Mouse (Mus musculus) CH12.LX (cell line): ENCODE measurements around the gene Rfx4.

Experiments
- CHD2 ChIP-seq: IDR thresholded peaks from 2 replicates; pipeline ENCODE4 v1.6.1; 2011; ENCODE audit warnings: low read length, improper control_type of control experiment
- CTCF ChIP-seq, 2 experiments: IDR thresholded peaks in 1 of 2; conservative IDR thresholded peaks in 1 of 2; 2 replicates each; pipeline ENCODE4 v1.5.1; 2011 to 2012; ENCODE audit warnings: low read depth in 2 of 2, low read length in 2 of 2, improper control_type of control experiment in 1 of 2, inconsistent platforms in 1 of 2, mild to moderate bottlenecking in 1 of 2, moderate library complexity in 1 of 2
- E2F4 ChIP-seq: IDR thresholded peaks from 2 replicates; pipeline ENCODE4 v1.6.1; 2011; ENCODE audit warnings: low read depth, low read length, improper control_type of control experiment; ENCODE audit not compliant: insufficient replicate concordance
- GABPA ChIP-seq: IDR thresholded peaks from 2 replicates; pipeline ENCODE4 v1.6.1; 2012; ENCODE audit warnings: low read depth, low read length, improper control_type of control experiment, inconsistent platforms; ENCODE audit not compliant: insufficient replicate concordance
- HCFC1 ChIP-seq: IDR thresholded peaks from 2 replicates; pipeline ENCODE4 v1.6.1; 2012; ENCODE audit warnings: low read depth, mild to moderate bottlenecking, inconsistent platforms, low read length, improper control_type of control experiment
- MAFK ChIP-seq: IDR thresholded peaks from 2 replicates; pipeline ENCODE4 v1.6.1; 2011; ENCODE audit warnings: low read length, improper control_type of control experiment; ENCODE audit not compliant: insufficient replicate concordance
- MAX ChIP-seq: IDR thresholded peaks from 2 replicates; pipeline ENCODE4 v1.6.1; 2011; ENCODE audit warnings: low read length, improper control_type of control experiment
- MYC ChIP-seq: IDR thresholded peaks from 2 replicates; pipeline ENCODE4 v1.6.1; 2011; ENCODE audit warnings: low read depth, mild to moderate bottlenecking, improper control_type of control experiment, low read length
- NELFE ChIP-seq: IDR thresholded peaks from 2 replicates; pipeline ENCODE4 v1.6.1; 2011; ENCODE audit warnings: low read depth, low read length, improper control_type of control experiment
- POLR2A ChIP-seq: IDR thresholded peaks from 2 replicates; pipeline ENCODE4 v1.6.1; 2011; ENCODE audit warnings: low read depth, mild to moderate bottlenecking, improper control_type of control experiment, low read length
- RCOR1 ChIP-seq: conservative IDR thresholded peaks from 2 replicates; pipeline ENCODE4 v1.6.1; 2012; ENCODE audit warnings: low read depth, mild to moderate bottlenecking, inconsistent platforms, low read length, improper control_type of control experiment
- USF1 ChIP-seq: IDR thresholded peaks from 2 replicates; pipeline ENCODE4 v1.6.1; 2014; ENCODE audit warnings: low read depth, mild to moderate bottlenecking, inconsistent platforms, low read length, improper control_type of control experiment

- TF ChIP-seq CTCF (conservative IDR thresholded peaks at IDR 0.05 in 1 of 2, IDR thresholded peaks at IDR 0.05 in 1 of 2; ENCODE audit: low read depth in 2 of 2, low read length in 2 of 2) (no peak), E2F4 (no peak), CHD2 (no peak), NELFE (no peak), GABPA (no peak), RCOR1 (no peak), MAX (no peak), MAFK (no peak), POLR2A (no peak), HCFC1 (no peak), USF1 (no peak), MYC (no peak)
Measured at GRCm38 (mm10) chr10:84707752-84708530, 47.9 kb upstream of the Rfx4 start.
